Comparison of ENCODE assay signal across 8 mouse cellular contexts in the genomic region with DNA sequence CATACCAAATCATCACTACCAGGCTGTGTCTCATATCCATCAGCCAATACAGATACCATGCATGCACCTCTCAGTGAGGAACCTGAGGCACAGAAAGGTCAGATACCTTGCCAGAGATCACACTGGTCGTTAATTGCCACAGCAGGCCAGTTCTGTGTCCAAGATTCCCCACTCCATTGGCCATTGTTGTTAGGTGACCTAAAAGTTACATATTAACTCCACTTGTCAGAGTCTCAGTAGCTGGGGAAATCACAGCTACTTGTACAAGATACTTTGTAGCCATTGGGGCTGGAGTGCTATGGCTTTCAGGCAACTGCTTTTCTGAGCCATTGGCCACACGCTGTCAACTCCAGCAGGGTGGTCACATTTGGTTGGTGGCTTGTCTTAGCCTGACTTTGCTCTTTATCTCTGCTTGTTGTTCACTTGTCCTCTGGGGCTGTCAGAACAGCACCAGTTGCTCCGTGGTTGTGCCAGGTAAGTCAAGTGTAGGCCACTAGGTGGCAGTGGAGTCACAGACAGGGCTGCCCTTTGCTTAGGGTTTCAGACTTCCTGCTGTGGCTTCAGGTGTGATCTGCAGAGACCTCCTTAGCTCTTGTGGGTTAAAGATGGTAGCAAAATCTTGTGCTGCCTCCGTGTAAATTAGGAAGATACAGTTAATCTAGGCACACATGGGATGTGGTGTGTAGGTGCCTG.
A peak's percentile ranks its signal among the peaks of the same experiment; 100 is the strongest.
DNase-seq lines count a peak whose midpoint lies in the region; ATAC-seq lines count a peak whose summit lies in the region.

No protein-coding gene starts in this region.

- H3K9ac ChIP-seq in kidney, embryonic 16.5 days (replicated peaks; ENCODE audit: low read length), result peak overlapping the region; percentile 44; the same call in 1 of the 2 replicates
- no peak overlapping the region for H3K9ac ChIP-seq in liver, embryonic 16.5 days (ENCODE audit: low read depth, low read length)
- no peak overlapping the region for H3K9ac ChIP-seq in neural tube, embryonic 15.5 days (replicated peaks)

- ATAC-seq in CD4-positive, CD25-positive, alpha-beta regulatory T cell, adult 4 months, result peak; percentile 72
- ATAC-seq in kidney, embryonic 16.5 days (ENCODE audit: low FRiP score, low TSS enrichment), result peak; percentile 80
- peak; percentile 59; the same call in 1 of the 2 replicates for ATAC-seq in liver, embryonic 16.5 days (ENCODE audit: low read depth)
- ATAC-seq in neural tube, embryonic 15.5 days (ENCODE audit: low FRiP score), result 0 out of 2 replicates have a peak, but pooled peaks have one; percentile 32

- no peaks in the 10 kb centered on the region for H3K36me3 ChIP-seq in kidney, embryonic 16.5 days (ENCODE audit: insufficient read depth, low read length)
- no peaks in the 10 kb centered on the region for H3K36me3 ChIP-seq in liver, embryonic 16.5 days (ENCODE audit: control insufficient read depth, insufficient read depth)
- H3K36me3 ChIP-seq in neural tube, embryonic 15.5 days, result peaks cover 5% of the 10 kb centered on the region; the same call in 1 of the 2 replicates

- peak overlapping the region; percentile 62 for H3K4me2 ChIP-seq in kidney, embryonic 16.5 days (replicated peaks; ENCODE audit: low read depth, low read length)
- H3K4me2 ChIP-seq in liver, embryonic 16.5 days (ENCODE audit: low read depth, low read length), result no peak overlapping the region
- no peak overlapping the region for H3K4me2 ChIP-seq in neural tube, embryonic 15.5 days

- peak; percentile 26 for DNase-seq in adrenal gland, adult 8-10 months
- DNase-seq in embryo, embryonic 11 days, result peak; percentile 80
- peak; percentile 52 for DNase-seq in heart, adult 8-10 months (ENCODE audit: low spot score)
- peak; percentile 41 for DNase-seq in testis, postnatal 14 days (ENCODE audit: low spot score)

- 19% methylated on average over 4 of the region's 4 CpGs for WGBS in kidney, embryonic 16.5 days
- 18% methylated on average over 4 of the region's 4 CpGs for WGBS in liver, embryonic 16.5 days (ENCODE audit: insufficient replicate concordance)
- 12% methylated on average over 4 of the region's 4 CpGs for WGBS in neural tube, embryonic 15.5 days

- H3K27ac ChIP-seq in kidney, embryonic 16.5 days (ENCODE audit: low read length), result no peak overlapping the region
- H3K27ac ChIP-seq in liver, embryonic 16.5 days (ENCODE audit: low read length), result no peak overlapping the region
- H3K27ac ChIP-seq in neural tube, embryonic 15.5 days (replicated peaks), result no peak overlapping the region

- peaks cover 10% of the 10 kb centered on the region for H3K4me1 ChIP-seq in kidney, embryonic 16.5 days (ENCODE audit: insufficient read depth, low read length)
- no peaks in the 10 kb centered on the region; the same call in 1 of the 2 replicates for H3K4me1 ChIP-seq in liver, embryonic 16.5 days (ENCODE audit: control insufficient read depth, low read depth, low read length)
- peaks cover 17% of the 10 kb centered on the region for H3K4me1 ChIP-seq in neural tube, embryonic 15.5 days

- H3K9me3 ChIP-seq in kidney, embryonic 16.5 days (ENCODE audit: low read length), result no peaks in the 10 kb centered on the region
- no peaks in the 10 kb centered on the region for H3K9me3 ChIP-seq in liver, embryonic 16.5 days (replicated peaks; ENCODE audit: control insufficient read depth, low read length)
- H3K9me3 ChIP-seq in neural tube, embryonic 15.5 days (replicated peaks), result no peaks in the 10 kb centered on the region

- peak overlapping the region; percentile 44 for H3K4me3 ChIP-seq in kidney, embryonic 16.5 days (ENCODE audit: low read length)
- H3K4me3 ChIP-seq in liver, embryonic 16.5 days (ENCODE audit: low read depth, low read length), result no peak overlapping the region
- no peak overlapping the region for H3K4me3 ChIP-seq in neural tube, embryonic 15.5 days (replicated peaks)

- H3K27me3 ChIP-seq in kidney, embryonic 16.5 days (ENCODE audit: insufficient read depth, low read length), result no peaks in the 10 kb centered on the region
- H3K27me3 ChIP-seq in liver, embryonic 16.5 days (ENCODE audit: control insufficient read depth, insufficient read depth, low read depth, low read length), result no peaks in the 10 kb centered on the region
- no peaks in the 10 kb centered on the region for H3K27me3 ChIP-seq in neural tube, embryonic 15.5 days (replicated peaks)

Comparison
In these comparisons a context has a peak if more than half of its experiments do, and no peak if none do; other contexts are left out.
1. DNase-seq: peak in every context shown above with its lines; median percentile 80 in embryo, embryonic 11 days; 52 in heart, adult 8-10 months; 41 in testis, postnatal 14 days; 26 in adrenal gland, adult 8-10 months.